Mouse (Mus musculus) hindbrain, postnatal 0 days (tissue): ENCODE measurements around the gene Macrod2. TPM values are rescaled to one million over a fixed set of nuclear protein-coding genes. Genes with fewer than 3 reads are reported as not detected.
A peak's percentile ranks its signal among the peaks of the same experiment; 100 is the strongest.

Source experiments
- ATAC-seq: fragments of 200-750 bp; cut with Nextera tagmentation; 2 replicates; pipeline ENCODE4 v1.8.0; 2017; ENCODE audit warnings: mild to moderate bottlenecking, moderate TSS enrichment, moderate library complexity
- DNase-seq: peaks from one replicate; pipeline ENCODE4 v3.0.0-alpha.2; 2015; ENCODE audit warnings: low spot score
- H3K27ac ChIP-seq: fragments of 300-500 bp; sonication (generic); 2 replicates; pipeline ENCODE4 v1.5.1; 2014; ENCODE audit warnings: mild to moderate bottlenecking
- H3K27me3 ChIP-seq: fragments of 300-500 bp; sonication (generic); 2 replicates; pipeline ENCODE4 v1.6.1; 2014; ENCODE audit warnings: low read length, mixed read lengths; ENCODE audit not compliant: insufficient read depth
- H3K36me3 ChIP-seq: fragments of 300-500 bp; sonication (generic); 2 replicates; pipeline ENCODE4 v1.6.1; 2014; ENCODE audit warnings: low read length, mixed read lengths; ENCODE audit not compliant: insufficient read depth
- H3K4me1 ChIP-seq: fragments of 300-500 bp; sonication (generic); 2 replicates; pipeline ENCODE4 v1.6.1; 2014; ENCODE audit warnings: antibody characterized with exemption, low read length, mixed read lengths; ENCODE audit not compliant: insufficient read depth
- H3K4me2 ChIP-seq: fragments of 300-500 bp; sonication (generic); 2 replicates; pipeline ENCODE4 v1.6.1; 2014; ENCODE audit warnings: low read depth, mild to moderate bottlenecking, low read length, moderate library complexity, mixed read lengths
- H3K4me3 ChIP-seq: fragments of 300-500 bp; sonication (generic); 2 replicates; pipeline ENCODE4 v1.5.1; 2014; ENCODE audit warnings: low read length
- H3K9ac ChIP-seq: fragments of 300-500 bp; sonication (generic); replicated peaks from 2 replicates; pipeline ENCODE4 v1.6.1; 2014; ENCODE audit warnings: mild to moderate bottlenecking, low read length, moderate library complexity, mixed read lengths
- H3K9me3 ChIP-seq: fragments of 300-500 bp; sonication (generic); 2 replicates; pipeline ENCODE4 v1.6.1; 2016; ENCODE audit warnings: low read length, mixed read lengths
- CTCF ChIP-seq: IDR thresholded peaks from 2 replicates; pipeline ENCODE4 v1.5.1; 2016; ENCODE audit warnings: antibody characterized with exemption, control low read depth, low read depth
- WGBS: fragments of 180-500 bp; shearing (Covaris S2); extraction: QIAGEN DNeasy Blood & Tissue Kit; methylation state at CpG from one replicate; pipeline ENCODE4 v1.1.7; 2014; 5-methylcytosine and 5-hydroxymethylcytosine counted together
- polyA plus RNA-seq: library from polyadenylated mRNA; unstranded; fragments of >200 nt; fragmentation: Nextera tagmentation; extraction: Ambion mirVana; gene quantifications from 2 replicates; pipeline ENCODE4 v1.2.1, GENCODE M21; 2015
- total RNA-seq: library from RNA; depleted of rRNA; stranded (reverse); fragments of >200 nt; gene quantifications from 2 replicates; pipeline ENCODE4 v1.2.3, GENCODE M21; 2014

Gene Macrod2
- total and polyA plus RNA-seq, 2 experiments from 2014 or later, result 18.3 to 60.0 TPM

DNA sequence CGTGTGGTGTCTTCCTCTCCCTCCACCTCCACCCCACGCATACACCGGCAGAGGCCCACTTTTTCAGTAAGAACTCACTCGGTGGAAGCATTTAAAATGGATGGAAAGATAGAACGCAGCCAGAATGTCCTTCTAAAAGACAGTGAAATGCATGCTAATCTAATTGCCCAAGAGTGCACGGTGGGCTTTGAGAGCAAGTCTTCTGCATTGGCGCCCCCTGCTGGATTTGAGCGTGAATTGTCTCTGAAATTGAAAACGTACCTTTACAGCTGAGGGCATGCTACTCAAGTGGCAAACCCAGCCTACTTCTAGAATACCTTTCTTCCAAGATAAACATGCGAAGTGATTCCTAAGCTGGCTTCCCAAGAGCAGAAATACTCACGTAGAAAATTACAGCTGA is 1858.8 kb downstream of the Macrod2 start:
- H3K4me1 ChIP-seq, result no peaks in the 10 kb centered on the region
- H3K36me3 ChIP-seq, result no peaks in the 10 kb centered on the region
- 9% methylated on average over 11 of the region's 11 CpGs for WGBS
- H3K9me3 ChIP-seq, result no peaks in the 10 kb centered on the region
- H3K4me3 ChIP-seq, result no peak overlapping the region
- H3K4me2 ChIP-seq, result peak overlapping the region; percentile 35
- no peak overlapping the region for H3K9ac ChIP-seq
- ATAC-seq (peak; percentile 76), DNase-seq (peak; percentile 91)
- TF ChIP-seq CTCF, result peak; percentile 93
- no peaks in the 10 kb centered on the region for H3K27me3 ChIP-seq
- H3K27ac ChIP-seq, result no peak overlapping the region

GRCm38 (mm10) chr2:142254566-142254965 is 1859.5 kb downstream of the Macrod2 start:
- Histone ChIP-seq H3K4me2 (no peak overlapping the region), H3K4me1 (no peaks in the 10 kb centered on the region), H3K4me3 (no peak overlapping the region), H3K9ac (no peak overlapping the region), H3K27ac (no peak overlapping the region), H3K36me3 (no peaks in the 10 kb centered on the region), H3K27me3 (no peaks in the 10 kb centered on the region), H3K9me3 (no peaks in the 10 kb centered on the region)
- 67% methylated on average over 6 of the region's 6 CpGs for WGBS
- no peak for ATAC-seq
- no peak for DNase-seq
- TF ChIP-seq CTCF, result no peak

DNA sequence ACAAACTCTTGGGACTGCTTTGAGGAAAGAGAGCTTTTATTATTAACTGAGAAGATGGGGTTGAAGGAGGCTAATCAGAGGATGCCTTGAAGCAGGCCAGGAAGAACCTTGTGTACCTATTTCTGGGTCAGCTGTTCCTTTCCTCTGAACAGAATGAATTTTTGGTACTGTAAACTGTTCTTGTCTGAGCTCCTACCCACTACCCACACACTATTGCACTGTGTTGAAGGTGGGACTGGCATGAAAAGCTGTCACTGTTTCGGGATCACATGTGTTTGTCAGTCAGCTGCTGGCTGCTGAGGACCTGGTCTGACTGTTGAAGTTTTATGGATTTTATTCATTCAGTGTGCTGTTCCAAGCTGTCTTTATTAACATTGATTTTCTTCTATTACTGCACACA is 1862.4 kb downstream of the Macrod2 start:
- whole genome bisulfite sequencing, result 97% methylated on average over 1 of the region's 1 CpGs
- no peak overlapping the region for H3K27ac ChIP-seq

GRCm38 (mm10) chr2:142261046-142261445 is 1865.9 kb downstream of the Macrod2 start:
- DNase-seq (no peak), ATAC-seq (no peak)
- H3K4me2 ChIP-seq, result no peak overlapping the region
- TF ChIP-seq CTCF, result no peak
- no peaks in the 10 kb centered on the region for H3K9me3 ChIP-seq
- no peak overlapping the region for H3K27ac ChIP-seq
- H3K4me1 ChIP-seq, result no peaks in the 10 kb centered on the region
- no peaks in the 10 kb centered on the region for H3K36me3 ChIP-seq
- no peak overlapping the region for H3K4me3 ChIP-seq
- no peak overlapping the region for H3K9ac ChIP-seq
- WGBS, result 92% methylated on average over 6 of the region's 6 CpGs
- no peaks in the 10 kb centered on the region for H3K27me3 ChIP-seq

More for the DNA sequence above, 1862.4 kb downstream of the Macrod2 start:
- no peak overlapping the region for H3K4me2 ChIP-seq
- no peaks in the 10 kb centered on the region for H3K4me1 ChIP-seq
- no peak for TF ChIP-seq CTCF
- H3K4me3 ChIP-seq, result no peak overlapping the region
- DNase-seq (no peak), ATAC-seq (no peak)
- no peaks in the 10 kb centered on the region for H3K36me3 ChIP-seq
- no peaks in the 10 kb centered on the region for H3K27me3 ChIP-seq
- H3K9ac ChIP-seq, result no peak overlapping the region
- no peaks in the 10 kb centered on the region for H3K9me3 ChIP-seq

DNA sequence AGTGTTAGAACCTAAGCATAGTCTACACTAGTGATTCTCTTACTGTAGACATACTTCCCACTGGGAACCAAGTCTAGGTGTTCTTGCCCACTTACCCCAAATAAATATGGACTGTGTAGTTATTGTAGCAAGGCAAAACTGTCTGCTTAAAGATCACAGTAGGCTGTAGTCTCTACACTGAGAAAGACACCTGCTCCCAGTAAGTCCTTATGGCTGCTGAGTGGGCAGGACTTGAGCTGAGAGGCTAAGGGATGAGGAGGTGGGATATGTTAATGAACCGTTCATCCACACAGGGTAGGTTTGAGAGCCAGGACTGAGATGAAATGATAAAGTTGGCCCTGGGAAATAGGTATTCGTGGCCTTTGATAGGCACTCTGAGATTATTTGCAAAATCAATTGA is 1869.6 kb downstream of the Macrod2 start:
- Histone ChIP-seq H3K27me3 (no peaks in the 10 kb centered on the region), H3K27ac (no peak overlapping the region), H3K9ac (no peak overlapping the region), H3K36me3 (no peaks in the 10 kb centered on the region), H3K4me1 (no peaks in the 10 kb centered on the region), H3K9me3 (no peaks in the 10 kb centered on the region), H3K4me2 (no peak overlapping the region), H3K4me3 (no peak overlapping the region)
- WGBS, result 79% methylated on average over 2 of the region's 2 CpGs
- no peak for TF ChIP-seq CTCF
- ATAC-seq (no peak), DNase-seq (no peak)

DNA sequence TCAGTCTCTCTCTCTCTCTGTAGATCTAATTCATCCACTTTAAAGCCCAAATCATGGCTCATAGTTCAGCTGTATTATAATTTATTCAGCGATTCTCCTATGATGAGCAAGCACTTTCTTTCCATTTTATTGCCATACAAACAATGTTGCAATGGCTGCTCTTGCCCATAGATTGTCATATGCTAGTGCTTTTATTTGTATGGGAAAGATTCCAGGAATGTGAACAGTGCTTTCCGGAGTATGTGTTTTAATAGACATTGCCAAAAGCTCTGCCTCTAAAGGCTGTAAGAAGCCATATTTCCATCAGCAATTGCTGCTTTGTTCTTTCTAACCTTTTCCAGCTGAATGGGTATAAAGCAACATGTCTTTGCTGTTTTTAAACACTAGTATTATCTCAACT is 1872.7 kb downstream of the Macrod2 start:
- Histone ChIP-seq H3K27ac (no peak overlapping the region), H3K4me3 (no peak overlapping the region), H3K27me3 (no peaks in the 10 kb centered on the region), H3K9ac (no peak overlapping the region), H3K4me2 (no peak overlapping the region), H3K36me3 (no peaks in the 10 kb centered on the region), H3K4me1 (no peaks in the 10 kb centered on the region), H3K9me3 (no peaks in the 10 kb centered on the region)
- ATAC-seq (no peak), DNase-seq (no peak)
- WGBS, result 75% methylated on average over 2 of the region's 2 CpGs
- TF ChIP-seq CTCF, result no peak

GRCm38 (mm10) chr2:142286761-142287160 is 1891.7 kb downstream of the Macrod2 start:
- no peak for ATAC-seq
- DNase-seq, result no peak
- H3K9ac ChIP-seq, result no peak overlapping the region
- no peak for TF ChIP-seq CTCF
- no peaks in the 10 kb centered on the region for H3K9me3 ChIP-seq
- H3K27me3 ChIP-seq, result no peaks in the 10 kb centered on the region
- no peaks in the 10 kb centered on the region for H3K36me3 ChIP-seq
- H3K4me1 ChIP-seq, result no peaks in the 10 kb centered on the region
- H3K27ac ChIP-seq, result no peak overlapping the region
- H3K4me3 ChIP-seq, result no peak overlapping the region
- 59% methylated on average over 1 of the region's 1 CpGs for WGBS
- H3K4me2 ChIP-seq, result no peak overlapping the region
